Mouse (Mus musculus) fibroblast of lung, adult 2 months (primary cell): ENCODE measurements at regions not wholly inside any gene's neighbourhood (a gene's known extent, or its start where the extent isn't known, plus 50 kb on each side); places are given as distances from the start of the nearest gene placed in this dataset.

Experiments
- DNase-seq: peaks from one replicate; pipeline ENCODE4 v3.0.0-alpha.2; 2011; ENCODE audit warnings: low read depth

DNA sequence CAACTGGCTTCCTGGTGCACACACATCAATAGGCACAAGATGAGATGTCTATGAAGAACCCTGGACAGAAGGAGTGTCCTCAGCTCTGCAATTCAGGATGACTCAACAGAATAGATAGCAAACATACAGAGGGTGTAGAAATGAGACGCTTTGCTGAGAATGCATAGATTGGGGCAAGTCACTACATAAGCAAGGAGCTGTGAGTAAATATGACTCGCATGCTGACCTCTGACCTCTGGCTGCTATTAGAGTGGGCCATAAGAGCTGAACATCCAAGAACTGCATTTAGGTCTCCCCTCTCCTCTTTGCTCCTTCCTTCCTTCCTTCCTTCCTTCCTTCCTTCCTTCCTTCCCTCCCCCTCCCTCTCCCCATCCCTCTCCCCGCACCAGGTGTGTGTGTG lies 221.0 kb upstream of the Foxq1 start:
- DNase-seq = no peak

DNA sequence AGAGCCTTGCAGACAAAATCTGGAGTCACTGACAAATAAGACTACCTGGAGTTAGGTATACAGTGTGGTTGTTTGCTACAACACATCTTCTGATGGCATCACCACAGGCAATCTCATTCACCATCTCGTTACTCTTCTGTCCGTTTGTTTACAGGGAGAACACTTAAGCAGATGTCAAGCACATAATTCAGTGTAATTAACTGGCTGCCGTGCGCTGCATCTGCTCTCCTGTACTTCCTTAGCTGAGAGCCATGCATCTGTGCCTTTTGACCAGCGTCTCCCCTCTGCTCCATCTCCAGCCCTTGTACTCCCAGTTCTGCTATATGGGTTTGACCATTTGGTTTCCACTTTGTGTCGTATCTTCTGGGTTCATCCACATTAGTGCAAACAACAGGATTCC lies 218.3 kb upstream of the Foxq1 start:
- DNase-seq = no peak

DNA sequence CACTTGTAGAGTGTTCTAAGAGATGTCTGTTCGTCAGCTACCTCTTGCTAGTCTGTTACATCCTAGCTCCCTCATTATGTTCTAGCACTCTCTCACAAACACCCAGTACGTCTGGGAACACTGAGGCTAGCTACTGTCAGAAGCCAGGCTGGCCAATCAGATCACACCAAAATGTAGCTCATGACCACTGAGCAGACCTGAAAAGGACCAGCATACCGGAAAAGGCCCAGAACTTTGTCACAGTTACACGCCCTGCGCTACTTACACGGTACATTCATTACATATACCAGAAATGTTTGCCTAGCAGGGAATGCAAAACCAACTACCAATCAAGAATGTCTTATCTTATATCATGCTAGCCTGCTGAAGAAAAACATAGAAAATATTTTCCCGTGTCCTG lies 216.5 kb upstream of the Foxq1 start:
- no peak for DNase-seq

DNA sequence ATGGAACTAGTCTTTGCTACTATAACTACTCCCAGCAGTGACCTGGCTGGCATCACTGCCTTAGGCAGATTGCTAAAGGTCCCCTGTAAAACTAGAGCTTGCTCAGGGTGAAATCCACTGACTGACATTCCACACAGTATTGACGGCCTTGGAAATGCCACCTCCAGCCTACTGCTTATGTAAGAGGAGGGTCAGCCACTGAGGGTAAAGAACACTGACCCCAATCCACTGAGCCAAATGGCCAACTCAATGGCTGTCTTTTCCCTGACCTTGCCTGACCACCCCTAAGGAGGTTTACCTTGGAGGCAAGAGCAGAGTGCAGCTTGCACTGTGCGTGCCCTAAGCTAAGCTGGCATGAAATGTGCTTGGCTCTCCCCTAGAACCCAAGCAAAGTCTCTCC lies 216.0 kb upstream of the Foxq1 start:
- no peak for DNase-seq

DNA sequence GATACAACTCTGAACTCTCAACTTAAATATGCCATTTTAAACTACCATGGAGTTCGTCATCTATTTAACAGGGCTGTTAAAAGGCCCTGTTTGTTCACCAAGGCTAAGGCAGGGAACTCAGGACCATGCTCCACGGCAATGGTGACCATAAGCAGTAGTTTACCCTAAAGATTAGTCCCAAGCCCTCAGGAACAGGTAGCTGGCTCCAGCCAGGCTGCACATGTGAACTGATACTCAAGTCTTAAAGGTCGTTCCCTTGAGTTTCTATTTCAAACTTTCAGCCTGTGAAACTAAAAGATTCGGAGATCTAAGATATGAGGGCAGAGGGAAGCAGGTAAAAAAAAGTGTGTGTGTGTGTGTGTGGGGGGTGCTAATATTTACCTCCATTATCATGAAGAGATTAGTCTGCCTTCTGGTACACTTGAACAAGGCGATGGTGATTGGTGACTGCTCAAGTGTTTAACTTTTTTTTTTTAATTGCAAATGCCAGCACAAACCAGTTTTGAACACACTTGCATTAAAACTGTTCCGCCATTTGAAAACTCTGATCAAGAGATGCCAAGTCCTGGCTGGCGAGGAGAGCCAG lies 215.5 kb upstream of the Foxq1 start:
- no peak for DNase-seq

DNA sequence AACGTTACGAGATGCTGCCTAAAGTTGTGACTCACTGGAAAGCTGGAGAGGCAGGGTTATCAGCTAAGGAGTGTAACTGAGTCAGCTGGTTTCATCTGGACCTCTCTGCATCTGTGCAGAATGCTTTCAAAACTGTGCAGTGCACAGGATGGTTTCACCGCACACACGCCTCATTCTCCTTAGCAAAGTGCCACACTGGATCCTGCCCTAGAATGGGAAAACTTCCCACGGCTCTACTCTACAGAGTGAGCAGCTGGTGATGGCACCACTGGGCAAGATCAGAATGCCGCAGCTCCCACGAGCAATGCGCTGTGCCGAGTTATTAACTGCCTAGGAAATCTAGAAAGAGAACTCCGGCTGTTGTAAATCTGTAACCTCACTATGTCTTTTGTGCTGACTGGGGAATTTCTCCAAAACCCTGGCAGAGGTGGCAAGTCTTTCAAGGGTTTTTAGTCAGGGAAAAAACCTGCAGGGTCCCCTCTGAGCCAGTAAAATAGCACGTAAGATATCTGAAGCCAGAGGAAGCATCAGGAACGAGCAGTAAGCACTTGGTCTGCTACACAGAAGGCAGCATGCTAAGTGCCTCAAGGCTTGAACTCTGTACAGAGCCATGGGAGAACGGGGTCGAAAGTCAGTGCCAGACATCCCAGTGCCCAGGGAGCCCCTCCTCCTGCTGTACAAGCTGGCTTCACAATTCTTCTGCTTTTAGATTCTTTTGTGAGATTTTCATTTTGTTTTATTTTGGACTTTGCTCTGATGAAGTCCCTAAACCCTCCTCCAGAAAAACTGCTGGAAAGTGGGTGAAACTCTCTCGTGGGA lies 214.4 kb upstream of the Foxq1 start:
- DNase-seq = no peak

DNA sequence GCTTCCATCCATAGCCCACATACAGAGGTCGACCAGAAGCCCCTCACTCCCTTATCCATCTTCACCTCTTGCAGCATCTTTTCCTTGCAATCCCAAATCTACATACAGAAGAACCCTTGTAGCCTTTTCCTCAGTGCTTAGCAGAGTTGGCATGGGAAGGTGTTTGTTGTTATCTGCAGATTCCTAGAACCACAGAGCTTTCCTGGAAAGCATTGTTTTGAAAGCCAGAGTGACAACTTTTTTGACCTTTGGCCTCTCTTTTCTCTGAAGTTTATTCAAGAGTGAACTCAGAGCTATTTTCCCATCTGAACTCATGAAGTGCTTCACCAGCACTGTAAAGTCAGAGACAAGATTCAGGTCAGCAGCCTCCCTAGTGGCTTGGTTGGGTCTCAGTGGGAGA lies 209.7 kb upstream of the Foxq1 start:
- no peak for DNase-seq

DNA sequence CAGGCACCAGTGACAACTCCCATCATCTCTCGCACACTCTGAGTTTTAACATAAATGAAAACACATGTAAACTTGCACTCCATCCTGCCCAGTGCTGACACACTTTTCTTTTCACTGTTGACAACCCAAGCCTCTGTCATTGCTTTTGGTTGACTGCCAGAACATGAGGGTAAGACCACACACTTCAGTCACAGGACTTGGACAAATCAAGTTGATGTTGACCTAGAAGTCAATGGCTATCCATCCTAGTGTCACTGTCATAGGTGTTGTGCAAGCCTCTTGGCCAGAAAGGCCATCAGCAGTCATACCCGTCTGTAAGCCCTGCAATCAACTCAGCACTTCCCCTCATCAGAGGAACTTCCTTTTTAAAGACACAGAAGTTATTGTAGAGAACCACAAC lies 208.9 kb upstream of the Foxq1 start:
- DNase-seq = no peak

DNA sequence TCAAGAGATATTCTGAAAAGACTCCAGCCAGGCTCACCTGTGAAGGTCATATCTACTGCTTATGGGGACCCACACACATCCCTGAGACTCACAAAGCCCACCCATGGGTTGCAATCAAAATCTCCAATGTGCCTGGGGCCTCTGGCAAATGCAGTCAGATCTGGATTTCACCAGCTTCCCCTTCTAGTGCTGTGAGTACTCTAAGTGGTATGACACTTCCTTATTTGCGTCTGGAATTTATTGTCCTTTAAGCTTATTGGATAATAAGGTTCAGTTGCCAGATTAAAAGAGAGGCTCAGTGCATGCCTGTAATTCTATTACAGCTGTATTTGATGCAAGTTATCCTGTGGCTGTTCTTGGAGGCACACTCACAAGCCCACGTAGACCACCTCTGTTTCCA lies 206.3 kb upstream of the Foxq1 start:
- no peak for DNase-seq

DNA sequence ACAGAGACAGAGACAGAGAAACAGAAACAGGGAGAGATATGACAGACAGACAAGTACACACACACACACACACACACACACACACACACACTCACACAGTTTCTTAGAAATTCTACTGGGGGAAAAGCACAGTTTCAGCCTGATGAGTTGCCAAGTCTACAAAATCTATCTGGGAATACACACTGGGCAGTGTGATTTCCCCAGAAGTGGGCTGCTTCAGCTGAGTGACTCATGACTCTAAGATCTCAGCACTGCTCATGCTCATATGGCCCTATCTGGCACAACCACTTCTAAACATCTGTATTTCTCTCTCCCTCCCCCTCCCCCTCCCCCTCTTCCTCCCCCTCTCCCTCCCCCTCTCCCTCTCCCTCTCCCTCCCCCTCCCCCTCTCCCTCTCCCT lies 204.5 kb upstream of the Foxq1 start:
- DNase-seq = peak; percentile 77

DNA sequence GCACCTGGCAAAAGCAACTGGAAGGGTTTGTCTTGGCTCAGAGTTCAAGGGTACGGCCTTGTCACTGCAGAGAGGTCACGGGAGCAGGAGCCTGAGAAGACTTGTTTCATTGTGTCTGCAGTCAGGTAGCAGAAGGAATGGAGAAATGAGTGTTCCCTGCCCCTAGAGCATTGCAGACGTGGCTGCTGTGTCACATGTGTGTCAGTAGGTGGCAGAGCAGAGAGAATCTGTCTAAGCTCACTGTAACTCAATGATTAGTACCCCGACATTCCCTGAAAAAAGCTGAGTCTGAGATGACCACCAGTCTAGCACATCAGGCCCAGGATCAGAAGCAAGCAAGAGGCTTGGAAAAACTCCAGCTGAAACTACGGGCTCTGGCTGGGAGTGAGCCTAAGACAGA lies 203.1 kb upstream of the Foxq1 start:
- no peak for DNase-seq

DNA sequence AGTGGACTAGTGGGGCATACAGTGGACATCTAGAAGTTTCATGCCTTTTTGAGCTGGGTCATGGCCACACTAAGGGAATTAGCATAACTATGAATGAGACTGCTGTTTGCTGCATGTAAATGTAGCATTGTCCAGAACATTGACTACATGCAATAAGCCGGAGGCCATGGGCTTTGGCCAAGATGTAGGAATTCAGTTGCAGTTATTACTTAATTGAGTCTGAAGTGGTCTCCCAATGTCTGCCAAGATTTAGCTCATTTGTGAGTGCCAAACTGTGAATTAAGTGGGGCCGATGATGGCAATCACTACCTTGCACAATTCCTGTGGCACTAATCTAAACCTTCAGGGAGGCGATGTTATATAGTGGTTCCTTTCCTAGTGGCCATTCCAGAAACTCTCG lies 196.6 kb upstream of the Foxq1 start:
- peak; percentile 31 for DNase-seq

DNA sequence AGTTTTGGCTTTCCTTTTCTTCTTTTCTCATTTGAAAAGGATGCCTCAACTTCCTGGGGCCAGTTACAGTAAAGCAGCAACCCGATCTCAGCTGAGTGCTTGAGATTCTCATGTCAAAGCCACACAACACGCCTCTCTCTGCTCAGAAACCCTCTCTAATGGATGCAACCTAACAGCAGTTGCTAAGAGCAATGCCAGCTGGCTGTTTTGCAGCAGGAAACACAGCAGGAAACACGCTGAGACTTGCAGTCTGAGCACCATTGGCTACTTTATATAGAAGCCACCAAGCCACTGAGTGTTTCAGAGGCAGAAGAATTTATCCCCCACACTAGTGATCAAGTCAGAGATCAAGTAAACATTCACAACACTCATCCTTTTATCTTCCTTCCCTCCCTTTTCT lies 193.5 kb upstream of the Foxq1 start:
- no peak for DNase-seq

DNA sequence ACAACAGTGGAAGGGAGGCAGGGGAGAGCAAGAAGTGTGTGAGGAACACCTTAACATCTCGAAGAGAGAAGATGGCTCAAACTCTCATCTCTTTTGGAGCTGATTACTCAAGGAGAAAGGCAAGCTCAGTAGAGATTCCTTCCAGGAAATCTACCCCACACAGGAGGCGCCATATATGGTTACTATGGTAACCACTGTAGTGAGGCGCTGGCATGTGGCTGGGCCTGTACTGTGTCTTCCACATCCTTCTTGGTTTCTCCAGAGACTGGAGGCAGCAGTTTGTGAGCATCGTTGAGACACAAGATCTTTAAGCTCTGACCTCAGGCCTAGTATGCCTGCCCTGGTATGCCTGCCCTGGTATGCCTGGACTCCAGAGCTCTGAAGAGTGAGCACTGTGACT lies 191.6 kb upstream of the Foxq1 start:
- DNase-seq = no peak

DNA sequence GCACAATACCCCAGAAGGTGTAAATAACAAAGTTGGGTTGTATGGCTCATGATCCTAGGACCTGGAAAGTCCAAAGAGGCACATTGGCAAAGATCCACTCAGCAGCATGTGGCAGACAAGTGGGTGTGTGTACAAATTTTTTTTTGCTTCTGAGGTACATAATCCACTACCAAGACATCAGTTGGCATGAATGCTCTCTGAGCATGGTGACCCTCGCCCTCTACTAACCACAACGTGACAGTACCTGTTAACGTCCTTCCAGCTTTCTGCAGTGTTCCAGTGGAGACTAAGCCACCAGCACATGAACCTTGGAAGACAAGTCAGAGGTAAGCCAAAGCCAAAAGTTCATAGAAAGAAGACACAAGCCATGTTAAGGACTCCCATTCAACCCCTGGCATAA lies 188.7 kb upstream of the Foxq1 start:
- DNase-seq = no peak

DNA sequence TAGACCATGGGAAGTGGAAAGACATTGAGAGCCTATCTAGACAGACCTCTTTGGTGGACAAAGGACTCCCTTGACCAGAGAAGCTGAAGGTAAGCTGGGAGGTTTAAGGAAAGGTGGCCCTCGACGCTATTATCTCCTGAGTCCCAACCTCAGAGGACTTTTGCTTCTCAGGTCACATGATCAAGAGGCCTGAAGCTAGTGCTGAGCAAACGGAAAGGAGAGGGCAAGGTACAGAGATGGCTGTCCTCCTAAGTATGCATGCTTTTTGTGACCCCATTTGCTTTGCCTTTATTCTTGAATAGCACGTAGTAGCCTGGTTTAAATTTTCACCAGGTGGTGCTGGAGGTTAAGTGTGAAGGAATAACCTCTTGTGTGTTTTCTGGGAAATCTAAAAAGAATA lies 186.8 kb upstream of the Foxq1 start:
- DNase-seq = no peak

DNA sequence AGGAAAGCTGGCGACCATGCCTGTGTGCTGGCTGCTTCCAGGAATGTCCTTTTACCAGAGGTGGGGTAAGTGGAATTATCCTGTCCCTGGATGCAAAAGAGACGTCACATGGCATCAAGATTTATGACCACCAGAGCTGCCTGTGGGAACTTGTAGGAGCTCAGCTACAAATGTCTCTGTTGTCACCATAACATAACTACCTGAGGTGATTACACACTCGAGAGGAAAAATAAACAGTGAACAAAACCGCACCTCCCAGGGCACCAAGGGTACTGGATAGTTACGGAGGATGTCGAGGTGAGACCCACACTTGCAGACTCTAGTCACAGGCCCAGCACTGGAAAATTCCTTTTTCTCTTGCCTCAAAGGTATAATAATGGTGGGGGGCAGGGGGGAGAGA lies 185.1 kb upstream of the Foxq1 start:
- DNase-seq = no peak

DNA sequence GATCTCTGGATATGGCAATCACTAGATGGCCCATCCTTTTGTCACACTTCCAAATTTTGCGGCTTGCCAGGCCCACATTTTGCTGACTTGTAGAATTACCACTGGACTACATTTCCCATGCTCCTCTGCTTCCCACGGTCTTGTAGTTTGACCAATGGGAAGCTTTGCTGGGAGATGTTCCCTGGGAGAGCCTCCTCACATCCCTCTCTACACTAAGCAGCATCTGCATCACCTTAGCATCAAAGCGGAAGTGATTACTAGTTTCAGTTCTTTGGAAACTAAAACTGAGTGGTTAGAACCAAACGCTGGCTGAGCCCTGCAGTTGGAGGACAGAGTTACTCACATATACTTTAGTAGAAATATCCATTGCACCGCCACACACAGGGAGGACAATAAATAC lies 181.9 kb upstream of the Foxq1 start:
- DNase-seq = no peak

DNA sequence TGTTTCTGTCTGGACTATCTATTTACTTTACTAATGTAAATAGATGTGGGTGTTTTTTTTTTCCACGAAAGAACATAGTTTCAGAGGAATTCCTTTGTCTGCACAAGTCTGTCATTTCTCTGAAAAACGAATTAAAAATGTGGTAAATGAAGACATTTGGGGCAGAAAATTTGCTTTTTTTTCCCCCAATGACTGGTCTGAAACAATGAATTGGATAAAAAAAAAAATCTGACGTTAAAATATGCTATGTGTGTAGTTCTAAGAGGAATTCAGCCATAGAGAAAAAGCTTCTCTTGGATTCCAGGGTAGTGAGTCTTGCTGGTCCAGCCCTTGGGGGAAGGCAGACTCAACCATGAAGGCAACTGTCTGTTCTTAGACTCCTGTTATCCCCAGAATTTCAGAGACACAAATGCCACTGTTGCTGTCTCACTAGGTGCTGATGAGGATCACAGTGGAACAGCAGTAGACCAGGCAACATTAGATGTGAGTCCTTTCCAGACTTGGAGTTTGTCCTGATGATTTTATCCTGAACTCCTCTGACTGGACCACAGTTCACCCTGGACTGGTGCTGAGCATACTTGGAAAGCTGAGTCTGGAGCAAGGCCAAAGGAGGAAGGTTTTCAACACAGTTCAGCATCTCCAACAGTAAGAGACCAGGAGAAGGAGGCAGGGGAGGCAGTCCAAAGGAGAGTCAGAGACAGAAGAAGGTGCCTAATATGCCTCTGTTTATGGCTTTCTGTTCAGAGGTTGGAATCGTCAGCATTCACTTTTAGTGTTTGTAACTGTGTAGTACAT lies 162.3 kb upstream of the Foxq1 start:
- no peak for DNase-seq

DNA sequence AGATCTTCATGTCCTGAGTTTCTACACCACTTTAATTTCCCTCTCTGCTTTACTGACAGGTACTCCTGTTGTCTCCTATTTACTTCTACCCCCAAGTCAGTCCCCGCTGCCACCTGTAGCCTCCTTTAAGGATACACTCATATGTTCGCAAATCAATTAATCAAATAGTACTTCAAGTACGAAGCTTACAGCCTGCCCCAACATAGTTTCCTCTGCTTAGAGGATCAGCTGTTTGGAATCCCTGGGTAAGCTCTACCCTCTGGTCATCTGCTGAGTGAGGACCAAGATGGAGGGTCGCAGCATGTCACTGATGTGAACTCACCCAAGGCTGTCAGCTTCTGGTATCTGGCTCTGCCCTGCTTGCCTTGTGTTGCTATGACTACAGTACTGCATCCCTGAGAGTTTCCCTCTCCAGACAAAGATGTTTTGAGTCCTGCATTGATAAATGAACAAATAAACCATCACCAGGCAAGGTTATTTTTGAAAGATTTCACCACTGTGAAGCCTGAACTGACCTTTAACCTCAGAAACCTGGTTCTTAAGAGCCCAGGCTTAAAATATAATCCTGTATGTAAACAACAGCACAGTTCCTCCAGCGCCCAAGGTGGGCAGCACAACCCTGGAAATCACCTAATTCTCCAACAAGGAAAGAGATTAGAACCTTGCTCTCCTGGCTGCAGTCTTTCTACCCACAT lies 159.6 kb upstream of the Foxq1 start:
- DNase-seq = no peak

DNA sequence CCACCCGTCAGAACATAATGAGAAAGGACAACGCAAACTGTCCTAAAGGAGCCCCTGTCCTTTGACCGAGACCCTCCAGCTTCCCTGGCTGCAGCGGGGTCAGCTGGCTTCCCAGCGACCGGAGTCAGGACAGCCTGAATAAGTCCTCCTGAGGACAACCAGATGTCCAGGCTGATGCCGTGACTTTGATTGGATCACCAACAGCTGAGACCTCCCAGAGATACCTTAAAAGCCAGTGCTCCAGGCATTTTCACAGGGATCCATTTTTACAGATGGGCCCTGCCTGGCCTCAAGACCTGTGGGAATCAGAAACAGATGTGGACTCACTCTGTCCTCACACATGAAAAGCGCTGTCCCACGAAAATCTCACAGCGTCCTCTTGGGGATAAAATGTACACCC lies 158.7 kb upstream of the Foxq1 start:
- no peak for DNase-seq

DNA sequence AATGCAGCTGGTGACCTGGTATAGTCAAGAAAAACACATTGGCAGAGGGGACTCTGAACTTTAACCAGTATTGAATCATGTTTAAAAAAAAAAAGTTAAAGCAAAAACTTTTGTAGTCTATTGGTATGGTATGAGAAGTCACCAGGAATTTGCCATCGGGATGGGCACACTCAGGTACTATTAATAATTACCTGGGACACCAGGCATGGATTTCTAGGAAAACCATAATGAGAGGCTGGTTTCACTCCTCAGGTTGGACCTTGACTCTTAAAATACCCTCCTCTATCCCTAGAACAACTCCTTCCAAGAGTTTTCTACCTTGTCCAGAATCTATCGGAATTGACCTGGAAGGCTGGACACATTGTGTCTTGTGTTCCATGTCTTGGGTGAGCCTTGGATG lies 155.5 kb upstream of the Foxq1 start:
- DNase-seq = no peak

DNA sequence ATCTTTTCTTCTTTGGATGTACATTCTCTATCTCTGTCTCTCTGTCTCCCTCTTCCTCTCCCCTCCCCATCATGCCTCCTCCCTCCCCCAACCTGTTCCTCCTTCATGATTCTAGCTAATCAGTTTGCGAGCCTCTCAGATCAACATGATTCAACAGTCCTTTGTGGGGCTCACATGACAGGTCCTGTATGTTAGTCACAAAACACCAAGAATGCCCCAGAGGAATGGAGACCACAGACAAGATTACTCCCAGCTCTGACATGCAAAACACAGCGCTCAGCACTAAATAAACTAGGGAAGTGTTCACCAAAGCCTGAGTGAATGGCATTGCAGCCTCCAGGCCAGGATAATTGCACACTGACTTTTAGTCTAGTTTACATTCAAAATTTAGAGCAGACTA lies 150.6 kb upstream of the Foxq1 start:
- no peak for DNase-seq
